Mouse (Mus musculus) heart, embryonic 13.5 days (tissue): ENCODE data around the gene Tmem169. TPM values are rescaled to one million over a fixed set of nuclear protein-coding genes. Genes with fewer than 3 reads are reported as not detected.
A peak's percentile ranks its signal among the peaks of the same experiment; 100 is the strongest.
"Not testable (repeated sequence)": the region's sequence is repeated elsewhere in the genome, so short reads cannot be mapped to it uniquely, and the experiment has no call there.

Source experiments
- ATAC-seq: fragments of 200-750 bp; cut with Nextera tagmentation; 2 replicates; pipeline ENCODE4 v1.8.0; 2017; ENCODE audit warnings: moderate TSS enrichment; ENCODE audit not compliant: insufficient number of reproducible peaks, low FRiP score, low TSS enrichment; ENCODE audit errors: extremely low read depth
- H3K27ac ChIP-seq: fragments of 300-500 bp; sonication (generic); replicated peaks from 2 replicates; pipeline ENCODE4 v1.5.1; 2015; ENCODE audit warnings: moderate library complexity, mild to moderate bottlenecking, inconsistent platforms
- H3K27me3 ChIP-seq: fragments of 300-500 bp; sonication (generic); replicated peaks from 2 replicates; pipeline ENCODE4 v1.6.1; 2015; ENCODE audit warnings: mild to moderate bottlenecking, inconsistent platforms
- H3K36me3 ChIP-seq: fragments of 300-500 bp; sonication (generic); 2 replicates; pipeline ENCODE4 v1.6.1; 2015; ENCODE audit warnings: mild to moderate bottlenecking, inconsistent platforms
- H3K4me1 ChIP-seq: fragments of 300-500 bp; sonication (generic); 2 replicates; pipeline ENCODE4 v1.6.1; 2015; ENCODE audit warnings: inconsistent platforms
- H3K4me2 ChIP-seq: fragments of 300-500 bp; sonication (generic); 2 replicates; pipeline ENCODE4 v1.6.1; 2015; ENCODE audit warnings: inconsistent platforms, mild to moderate bottlenecking, moderate library complexity
- H3K4me3 ChIP-seq: fragments of 300-500 bp; sonication (generic); 2 replicates; pipeline ENCODE4 v1.5.1; 2015; ENCODE audit warnings: moderate library complexity, mild to moderate bottlenecking, inconsistent platforms
- H3K9ac ChIP-seq: fragments of 300-500 bp; sonication (generic); 2 replicates; pipeline ENCODE4 v1.6.1; 2015; ENCODE audit warnings: inconsistent platforms, mild to moderate bottlenecking, moderate library complexity
- H3K9me3 ChIP-seq: fragments of 300-500 bp; sonication (generic); 2 replicates; pipeline ENCODE4 v1.6.1; 2016; ENCODE audit warnings: inconsistent platforms
- WGBS: fragments of 180-500 bp; shearing (Covaris S2); methylation state at CpG from one replicate; pipeline ENCODE4 v1.1.7; 2015; ENCODE audit warnings: mixed read lengths; 5-methylcytosine and 5-hydroxymethylcytosine counted together
- polyA plus RNA-seq: library from polyadenylated mRNA; unstranded; fragments of >200 nt; fragmentation: Nextera tagmentation; extraction: Ambion mirVana; gene quantifications from 2 replicates; pipeline ENCODE4 v1.2.1, GENCODE M21; 2015

Tmem169 gene
- 0.33 and 0.35 TPM in 2 replicates for polyA plus RNA-seq

DNA sequence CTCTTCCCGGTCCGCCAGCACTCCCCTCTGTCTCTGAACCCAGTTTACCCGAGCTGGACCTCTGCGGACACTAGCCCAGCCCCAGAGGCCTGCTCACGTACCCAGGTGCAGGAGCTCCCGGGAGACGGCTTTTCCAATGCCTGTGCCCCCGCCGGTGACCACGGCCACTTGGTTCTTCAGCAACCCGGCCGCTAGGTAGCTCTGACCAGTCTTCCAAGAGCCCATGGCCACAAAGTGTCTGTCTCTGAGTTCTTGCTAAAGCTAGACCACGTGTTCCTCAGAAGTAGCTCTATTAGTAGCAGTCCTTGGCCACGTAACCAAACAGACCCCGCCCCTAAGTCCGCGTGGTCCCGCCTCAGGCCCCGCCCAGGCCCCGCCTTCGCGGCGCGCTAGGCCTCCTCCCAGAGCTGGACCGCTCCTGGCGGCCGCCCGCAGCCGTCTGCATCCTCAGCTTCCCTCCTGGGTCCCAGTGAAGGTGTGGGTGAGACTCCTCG is at the start of gene Tmem169, which contains the start of gene Pecr:
TSS of gene Tmem169 (plus strand) at position 378 of the 494 bp plus-strand sequence.
TSS of gene Pecr (minus strand) at position 323 of the 494 bp plus-strand sequence.
- Histone ChIP-seq H3K36me3 (no peaks in the 10 kb centered on the region), H3K27ac (no peak within 1 kb of the TSS; the same call in 1 of the 2 replicates), H3K4me2 (peak within 1 kb of the TSS; percentile 76), H3K4me3 (peak within 1 kb of the TSS; percentile 61), H3K9ac (peak within 1 kb of the TSS; percentile 80), H3K4me1 (peaks cover 4% of the 10 kb centered on the region), H3K9me3 (no peaks in the 10 kb centered on the region), H3K27me3 (peaks cover 12% of the 10 kb centered on the region)
- ATAC-seq, result peak; percentile 99
- under 1% methylated on average over 30 of the region's 30 CpGs for WGBS

- WGBS, result under 1% methylated on average over 37 of the region's 50 CpGs
- ATAC-seq, result peak; percentile 74; the same call in 1 of the 2 replicates
- H3K4me2 ChIP-seq, result peak overlapping the region; percentile 69
Observed at GRCm38 (mm10) chr1:72236363-72237006, 47.7 kb upstream of the Tmem169 start.

GRCm38 (mm10) chr1:72237007-72237775 is 47.0 kb upstream of the Tmem169 start:
- Histone ChIP-seq H3K27me3 (peaks cover 20% of the 10 kb centered on the region), H3K9ac (peak overlapping the region; percentile 56; the same call in 1 of the 2 replicates), H3K27ac (no peak overlapping the region), H3K4me1 (peaks cover 10% of the 10 kb centered on the region; the same call in 1 of the 2 replicates), H3K36me3 (no peaks in the 10 kb centered on the region), H3K9me3 (no peaks in the 10 kb centered on the region), H3K4me3 (peak overlapping the region; percentile 32), H3K4me2 (peak overlapping the region; percentile 61)
- 5% methylated on average over 13 of the region's 13 CpGs for WGBS
- no peak for ATAC-seq

More at GRCm38 (mm10) chr1:72236363-72237006, 47.7 kb upstream of the Tmem169 start:
- H3K9me3 ChIP-seq, H3K36me3 ChIP-seq: not testable (repeated sequence)
- Histone ChIP-seq H3K27ac (peak overlapping the region; percentile 88), H3K27me3 (peaks cover 20% of the 10 kb centered on the region), H3K9ac (peak overlapping the region; percentile 81), H3K4me3 (peak overlapping the region; percentile 64), H3K4me1 (peaks cover 10% of the 10 kb centered on the region; the same call in 1 of the 2 replicates)

DNA sequence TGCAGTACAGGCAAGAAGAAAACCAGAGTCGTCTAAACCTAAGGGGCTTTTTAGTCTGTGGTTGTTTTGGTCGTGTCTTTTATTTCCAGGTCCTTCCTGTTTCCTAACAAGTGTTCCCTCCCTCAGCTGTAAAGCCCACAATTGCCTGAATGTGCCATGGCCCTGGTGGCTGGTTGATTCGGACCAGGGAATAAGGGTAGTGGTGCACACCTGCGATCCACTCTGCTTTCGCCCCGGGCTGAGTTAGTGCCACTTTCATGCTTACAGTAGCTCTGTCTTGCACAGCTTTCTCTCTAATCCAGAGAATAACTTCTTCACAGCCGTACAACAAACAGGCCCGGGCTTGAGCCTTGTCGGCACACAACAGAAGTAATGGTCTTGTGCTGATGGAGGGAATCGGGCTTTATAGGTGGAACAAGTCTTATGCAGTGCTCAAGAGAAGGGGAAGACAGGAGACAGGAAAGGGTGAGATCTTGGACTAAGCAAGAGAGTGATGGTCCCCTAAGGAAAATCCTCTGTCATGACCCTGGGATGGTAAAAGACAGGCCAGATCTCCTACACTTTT is 46.1 kb upstream of the Tmem169 start:
- no peak for ATAC-seq
- H3K4me2 ChIP-seq, result peak overlapping the region; percentile 61
- no peak overlapping the region for H3K4me3 ChIP-seq
- peak overlapping the region; percentile 56 for H3K9ac ChIP-seq
- H3K27me3 ChIP-seq, result peaks cover 17% of the 10 kb centered on the region
- H3K4me1 ChIP-seq, result peaks cover 10% of the 10 kb centered on the region; the same call in 1 of the 2 replicates
- WGBS, result 63% methylated on average over 10 of the region's 10 CpGs
- no peaks in the 10 kb centered on the region for H3K9me3 ChIP-seq
- no peaks in the 10 kb centered on the region for H3K36me3 ChIP-seq
- H3K27ac ChIP-seq, result no peak overlapping the region

- not testable (repeated sequence) for H3K27ac ChIP-seq, H3K4me2 ChIP-seq, H3K9me3 ChIP-seq, H3K36me3 ChIP-seq, ATAC-seq, H3K9ac ChIP-seq, H3K4me3 ChIP-seq
- 75% methylated on average over 3 of the region's 3 CpGs for WGBS
- Histone ChIP-seq H3K4me1 (peaks cover 10% of the 10 kb centered on the region; the same call in 1 of the 2 replicates), H3K27me3 (peaks cover 15% of the 10 kb centered on the region)
Observed at GRCm38 (mm10) chr1:72239113-72239512, 45.1 kb upstream of the Tmem169 start.

GRCm38 (mm10) chr1:72242581-72243143 is 41.5 kb upstream of the Tmem169 start:
- no peak for ATAC-seq
- no peaks in the 10 kb centered on the region for H3K27me3 ChIP-seq
- H3K36me3 ChIP-seq, result no peaks in the 10 kb centered on the region
- H3K4me3 ChIP-seq, result no peak overlapping the region
- H3K4me1 ChIP-seq, result peaks cover 7% of the 10 kb centered on the region; the same call in 1 of the 2 replicates
- no peak overlapping the region for H3K9ac ChIP-seq
- H3K9me3 ChIP-seq, result no peaks in the 10 kb centered on the region
- H3K4me2 ChIP-seq, result no peak overlapping the region
- WGBS, result 84% methylated on average over 5 of the region's 5 CpGs
- no peak overlapping the region for H3K27ac ChIP-seq

DNA sequence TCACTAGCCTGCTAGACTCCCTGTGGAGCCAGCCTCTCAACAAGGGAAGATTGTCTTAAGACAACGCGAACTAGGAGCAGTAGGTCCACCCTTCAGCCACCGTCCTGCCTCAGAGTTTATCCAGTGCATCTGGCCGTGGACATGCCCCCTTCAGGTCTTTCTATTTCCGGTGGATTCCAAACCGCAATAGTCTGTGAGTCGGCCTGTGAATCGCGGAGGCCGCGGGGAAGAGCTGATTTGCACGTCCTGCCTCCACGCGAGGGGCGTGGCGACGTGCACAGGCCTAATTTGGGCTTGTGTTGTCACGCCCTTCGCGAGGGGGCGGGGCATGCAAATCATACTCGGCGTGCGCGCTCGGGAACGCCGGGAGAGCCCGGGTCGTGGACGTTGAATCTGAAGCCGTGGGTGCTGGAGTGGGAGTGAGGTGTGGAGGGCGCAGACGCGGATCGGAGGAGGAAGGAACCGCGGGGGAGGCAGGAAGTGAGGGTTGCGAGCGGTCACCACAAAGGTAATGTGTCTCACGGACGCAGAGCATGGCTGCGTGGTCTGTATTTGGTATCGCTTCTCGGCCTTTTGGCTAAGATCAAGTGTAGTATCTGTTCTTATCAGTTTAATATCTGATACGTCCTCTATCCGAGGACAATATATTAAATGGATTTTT is 40.4 kb upstream of the Tmem169 start:
- Histone ChIP-seq H3K4me1 (no peaks in the 10 kb centered on the region), H3K9me3 (no peaks in the 10 kb centered on the region), H3K27ac (peak overlapping the region; percentile 98), H3K36me3 (no peaks in the 10 kb centered on the region), H3K4me2 (peak overlapping the region; percentile 75), H3K9ac (peak overlapping the region; percentile 93), H3K27me3 (no peaks in the 10 kb centered on the region), H3K4me3 (peak overlapping the region; percentile 55)
- ATAC-seq, result peak; percentile 95
- under 1% methylated on average over 47 of the region's 47 CpGs for WGBS

GRCm38 (mm10) chr1:72244317-72245036 is 39.7 kb upstream of the Tmem169 start:
- Histone ChIP-seq H3K4me2 (peak overlapping the region; percentile 75), H3K4me1 (no peaks in the 10 kb centered on the region), H3K27ac (peak overlapping the region; percentile 98), H3K4me3 (peak overlapping the region; percentile 55), H3K36me3 (no peaks in the 10 kb centered on the region), H3K27me3 (no peaks in the 10 kb centered on the region), H3K9ac (peak overlapping the region; percentile 61), H3K9me3 (no peaks in the 10 kb centered on the region)
- ATAC-seq, result peak; percentile 56; the same call in 1 of the 2 replicates
- WGBS, result 3% methylated on average over 12 of the region's 12 CpGs

DNA sequence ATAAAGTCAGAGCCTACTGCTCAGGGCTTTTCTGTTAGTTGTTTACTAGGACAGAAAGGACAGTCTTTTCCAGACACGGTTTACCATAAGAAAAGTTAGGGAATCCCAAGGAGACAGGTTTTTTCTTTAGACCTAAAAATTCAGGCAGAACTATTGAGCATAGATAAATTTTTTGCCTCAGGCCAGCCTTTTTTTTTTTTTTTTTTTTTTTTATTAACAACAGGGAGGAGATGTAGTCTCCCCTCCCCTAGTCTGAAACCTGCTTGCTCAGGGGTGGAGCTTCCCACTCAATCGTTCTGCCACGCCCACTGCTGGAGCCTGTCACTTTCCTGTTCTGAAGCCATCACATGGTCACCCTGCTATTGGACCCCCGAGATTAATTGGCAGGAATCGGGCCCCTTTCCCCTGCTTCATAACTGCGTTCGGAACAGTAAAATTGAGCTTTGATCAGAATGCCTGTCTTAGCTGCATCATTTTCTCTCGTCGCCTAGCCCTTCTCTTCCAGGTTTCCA is 35.9 kb upstream of the Tmem169 start:
- not testable (repeated sequence) for ATAC-seq, H3K27me3 ChIP-seq, H3K9ac ChIP-seq, H3K4me2 ChIP-seq, H3K9me3 ChIP-seq, H3K4me3 ChIP-seq, H3K36me3 ChIP-seq, H3K4me1 ChIP-seq, H3K27ac ChIP-seq
- 45% methylated on average over 9 of the region's 9 CpGs for WGBS

DNA sequence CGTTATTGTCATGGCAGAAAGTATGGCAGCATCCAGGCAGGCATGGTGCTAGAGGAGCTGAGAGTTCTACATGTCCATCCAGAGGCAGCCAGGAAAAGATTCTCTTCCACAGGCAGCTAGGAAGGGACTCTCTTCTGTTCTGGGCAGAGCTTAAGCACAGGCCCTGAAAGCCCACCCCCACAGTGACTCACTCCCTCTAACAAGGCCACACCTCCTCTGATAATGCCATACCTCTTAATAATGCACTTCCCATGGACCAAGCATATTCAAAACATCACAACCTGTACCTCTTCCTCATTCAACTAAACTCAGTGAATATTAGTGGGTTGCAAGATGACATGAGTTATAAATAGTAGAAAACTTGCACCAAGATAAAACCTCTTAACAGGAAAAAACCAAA is 32.4 kb upstream of the Tmem169 start:
- ATAC-seq, result no peak
- Histone ChIP-seq H3K4me3 (no peak overlapping the region), H3K36me3 (no peaks in the 10 kb centered on the region), H3K27me3 (no peaks in the 10 kb centered on the region), H3K9me3 (no peaks in the 10 kb centered on the region), H3K4me1 (peaks cover 16% of the 10 kb centered on the region), H3K9ac (no peak overlapping the region), H3K27ac (no peak overlapping the region), H3K4me2 (no peak overlapping the region)
- 83% methylated on average over 1 of the region's 1 CpGs for WGBS
